Mouse (Mus musculus) forebrain, embryonic 13.5 days (tissue): ENCODE measurements at regions not wholly inside any gene's neighbourhood (a gene's known extent, or its start where the extent isn't known, plus 50 kb on each side); places are given as distances from the start of the nearest gene placed in this dataset.
A peak's percentile ranks its signal among the peaks of the same experiment; 100 is the strongest.

Experiments used
- ATAC-seq: fragments of 200-750 bp; cut with Nextera tagmentation; 2 replicates; pipeline ENCODE4 v1.8.0; 2017
- H3K27ac ChIP-seq: fragments of 300-500 bp; sonication (generic); 2 replicates; pipeline ENCODE4 v1.5.1; 2015; ENCODE audit warnings: inconsistent platforms, mild to moderate bottlenecking, moderate library complexity
- H3K27me3 ChIP-seq: fragments of 300-500 bp; sonication (generic); 2 replicates; pipeline ENCODE4 v1.6.1; 2015; ENCODE audit warnings: mild to moderate bottlenecking, inconsistent platforms
- H3K36me3 ChIP-seq: fragments of 300-500 bp; sonication (generic); 2 replicates; pipeline ENCODE4 v1.6.1; 2015; ENCODE audit warnings: mild to moderate bottlenecking, inconsistent platforms; ENCODE audit not compliant: poor library complexity, severe bottlenecking
- H3K4me1 ChIP-seq: fragments of 300-500 bp; sonication (generic); 2 replicates; pipeline ENCODE4 v1.6.1; 2015; ENCODE audit warnings: inconsistent platforms
- H3K4me2 ChIP-seq: fragments of 300-500 bp; sonication (generic); 2 replicates; pipeline ENCODE4 v1.6.1; 2015; ENCODE audit warnings: inconsistent platforms, mild to moderate bottlenecking, moderate library complexity
- H3K4me3 ChIP-seq: fragments of 300-500 bp; sonication (generic); 2 replicates; pipeline ENCODE4 v1.5.1; 2015; ENCODE audit warnings: mild to moderate bottlenecking, inconsistent platforms
- H3K9ac ChIP-seq: fragments of 300-500 bp; sonication (generic); 2 replicates; pipeline ENCODE4 v1.6.1; 2015; ENCODE audit warnings: mild to moderate bottlenecking, inconsistent platforms
- H3K9me3 ChIP-seq: fragments of 300-500 bp; sonication (generic); replicated peaks from 2 replicates; pipeline ENCODE4 v1.6.1; 2016; ENCODE audit warnings: inconsistent platforms
- WGBS: fragments of 180-500 bp; shearing (Covaris S2); methylation state at CpG from one replicate; pipeline ENCODE4 v1.1.7; 2015; 5-methylcytosine and 5-hydroxymethylcytosine counted together

- ATAC-seq: no peak
- H3K36me3 ChIP-seq: no peaks in the 10 kb centered on the region
- H3K27me3 ChIP-seq: peaks cover 23% of the 10 kb centered on the region
- H3K9me3 ChIP-seq: no peaks in the 10 kb centered on the region
- H3K4me1 ChIP-seq: peaks cover 30% of the 10 kb centered on the region
- H3K4me3 ChIP-seq: no peak overlapping the region
- H3K27ac ChIP-seq: no peak overlapping the region
- H3K4me2 ChIP-seq: no peak overlapping the region
- WGBS: 28% methylated on average over 9 of the region's 9 CpGs
- H3K9ac ChIP-seq: no peak overlapping the region
Measured at GRCm38 (mm10) chr5:118436035-118436434, 124.4 kb upstream of the Med13l start.

GRCm38 (mm10) chr5:118436474-118437306 lies 123.8 kb upstream of the Med13l start:
- peaks cover 23% of the 10 kb centered on the region for H3K27me3 ChIP-seq
- no peak overlapping the region for H3K9ac ChIP-seq
- ATAC-seq: no peak
- 0 out of 2 replicates have a peak overlapping the region, but pooled peaks have one; percentile 2 for H3K4me2 ChIP-seq
- no peaks in the 10 kb centered on the region for H3K36me3 ChIP-seq
- whole genome bisulfite sequencing: 10% methylated on average over 22 of the region's 22 CpGs
- no peaks in the 10 kb centered on the region for H3K9me3 ChIP-seq
- H3K27ac ChIP-seq: no peak overlapping the region
- H3K4me1 ChIP-seq: peaks cover 30% of the 10 kb centered on the region
- H3K4me3 ChIP-seq: no peak overlapping the region

- no peak overlapping the region for H3K4me3 ChIP-seq
- no peak overlapping the region for H3K4me2 ChIP-seq
- H3K27ac ChIP-seq: no peak overlapping the region
- ATAC-seq: no peak
- H3K9ac ChIP-seq: no peak overlapping the region
- H3K36me3 ChIP-seq: no peaks in the 10 kb centered on the region
- H3K4me1 ChIP-seq: peaks cover 30% of the 10 kb centered on the region
- WGBS: 27% methylated on average over 7 of the region's 7 CpGs
- H3K9me3 ChIP-seq: no peaks in the 10 kb centered on the region
- peaks cover 23% of the 10 kb centered on the region for H3K27me3 ChIP-seq
Measured at GRCm38 (mm10) chr5:118437307-118437610, 123.2 kb upstream of the Med13l start.

- Histone ChIP-seq H3K9ac (no peak overlapping the region), H3K27me3 (peaks cover 23% of the 10 kb centered on the region), H3K4me2 (no peak overlapping the region), H3K27ac (no peak overlapping the region), H3K4me3 (no peak overlapping the region), H3K9me3 (no peaks in the 10 kb centered on the region), H3K36me3 (no peaks in the 10 kb centered on the region), H3K4me1 (peaks cover 30% of the 10 kb centered on the region)
- WGBS: 16% methylated on average over 6 of the region's 6 CpGs
- no peak for ATAC-seq
Measured at GRCm38 (mm10) chr5:118438016-118438415, 122.5 kb upstream of the Med13l start.

GRCm38 (mm10) chr5:118444538-118445251 lies 115.8 kb upstream of the Med13l start:
- WGBS: 9% methylated on average over 8 of the region's 8 CpGs
- no peaks in the 10 kb centered on the region for H3K36me3 ChIP-seq
- H3K27me3 ChIP-seq: no peaks in the 10 kb centered on the region
- no peaks in the 10 kb centered on the region for H3K4me1 ChIP-seq
- no peak overlapping the region for H3K4me3 ChIP-seq
- no peak for ATAC-seq
- no peak overlapping the region for H3K9ac ChIP-seq
- no peaks in the 10 kb centered on the region for H3K9me3 ChIP-seq
- H3K4me2 ChIP-seq: no peak overlapping the region
- no peak overlapping the region for H3K27ac ChIP-seq

GRCm38 (mm10) chr5:118445252-118445987 lies 115.1 kb upstream of the Med13l start:
- Histone ChIP-seq H3K9ac (no peak overlapping the region), H3K9me3 (no peaks in the 10 kb centered on the region), H3K4me3 (no peak overlapping the region), H3K27ac (no peak overlapping the region), H3K27me3 (no peaks in the 10 kb centered on the region), H3K4me2 (no peak overlapping the region), H3K36me3 (no peaks in the 10 kb centered on the region), H3K4me1 (no peaks in the 10 kb centered on the region)
- ATAC-seq: no peak
- 8% methylated on average over 10 of the region's 10 CpGs for WGBS

- no peak overlapping the region for H3K27ac ChIP-seq
- H3K4me3 ChIP-seq: no peak overlapping the region
- H3K4me2 ChIP-seq: no peak overlapping the region
- H3K36me3 ChIP-seq: no peaks in the 10 kb centered on the region
- H3K27me3 ChIP-seq: no peaks in the 10 kb centered on the region
- WGBS: 56% methylated on average over 1 of the region's 1 CpGs
- H3K4me1 ChIP-seq: no peaks in the 10 kb centered on the region
- no peaks in the 10 kb centered on the region for H3K9me3 ChIP-seq
- no peak overlapping the region for H3K9ac ChIP-seq
- ATAC-seq: no peak
Measured at GRCm38 (mm10) chr5:118445988-118446280, 114.5 kb upstream of the Med13l start.

- Histone ChIP-seq H3K4me3 (no peak overlapping the region), H3K9ac (no peak overlapping the region), H3K27ac (no peak overlapping the region), H3K27me3 (no peaks in the 10 kb centered on the region), H3K36me3 (no peaks in the 10 kb centered on the region), H3K9me3 (no peaks in the 10 kb centered on the region), H3K4me1 (no peaks in the 10 kb centered on the region), H3K4me2 (no peak overlapping the region)
- ATAC-seq: no peak
- WGBS: 79% methylated on average over 6 of the region's 6 CpGs
Measured at GRCm38 (mm10) chr5:118446878-118447277, 113.6 kb upstream of the Med13l start.

- Histone ChIP-seq H3K27me3 (no peaks in the 10 kb centered on the region), H3K4me2 (no peak overlapping the region), H3K36me3 (no peaks in the 10 kb centered on the region), H3K4me1 (no peaks in the 10 kb centered on the region), H3K9ac (no peak overlapping the region), H3K9me3 (no peaks in the 10 kb centered on the region), H3K4me3 (no peak overlapping the region), H3K27ac (no peak overlapping the region)
- ATAC-seq: no peak
- 80% methylated on average over 5 of the region's 5 CpGs for WGBS
Measured at GRCm38 (mm10) chr5:118447366-118447765, 113.1 kb upstream of the Med13l start.

- WGBS: 70% methylated on average over 4 of the region's 4 CpGs
- H3K4me2 ChIP-seq: no peak overlapping the region
- H3K27me3 ChIP-seq: no peaks in the 10 kb centered on the region
- no peak overlapping the region for H3K27ac ChIP-seq
- no peak overlapping the region for H3K4me3 ChIP-seq
- H3K9me3 ChIP-seq: no peaks in the 10 kb centered on the region
- H3K36me3 ChIP-seq: no peaks in the 10 kb centered on the region
- no peak overlapping the region for H3K9ac ChIP-seq
- no peaks in the 10 kb centered on the region for H3K4me1 ChIP-seq
- ATAC-seq: no peak
Measured at GRCm38 (mm10) chr5:118448884-118449515, 111.5 kb upstream of the Med13l start.

GRCm38 (mm10) chr5:118449893-118450292 lies 110.6 kb upstream of the Med13l start:
- Histone ChIP-seq H3K4me2 (no peak overlapping the region), H3K4me1 (no peaks in the 10 kb centered on the region), H3K27ac (no peak overlapping the region), H3K9me3 (no peaks in the 10 kb centered on the region), H3K4me3 (no peak overlapping the region), H3K36me3 (no peaks in the 10 kb centered on the region), H3K27me3 (no peaks in the 10 kb centered on the region), H3K9ac (no peak overlapping the region)
- 90% methylated on average over 4 of the region's 4 CpGs for WGBS
- ATAC-seq: no peak

GRCm38 (mm10) chr5:118452052-118452451 lies 108.4 kb upstream of the Med13l start:
- ATAC-seq: no peak
- Histone ChIP-seq H3K9ac (no peak overlapping the region), H3K4me3 (no peak overlapping the region), H3K9me3 (no peaks in the 10 kb centered on the region), H3K4me1 (no peaks in the 10 kb centered on the region), H3K27me3 (no peaks in the 10 kb centered on the region), H3K4me2 (no peak overlapping the region), H3K27ac (no peak overlapping the region), H3K36me3 (no peaks in the 10 kb centered on the region)
- WGBS: 66% methylated on average over 2 of the region's 2 CpGs
